Mouse (Mus musculus) fat pad, adult 2 months (tissue): ENCODE measurements around the gene Mfsd6.

Experiments
- DNase-seq: peaks from one replicate; pipeline ENCODE4 v3.0.0-alpha.2; 2011; ENCODE audit warnings: low read depth, low spot score; ENCODE audit errors: extremely low read depth

The Mfsd6 gene

DNA sequence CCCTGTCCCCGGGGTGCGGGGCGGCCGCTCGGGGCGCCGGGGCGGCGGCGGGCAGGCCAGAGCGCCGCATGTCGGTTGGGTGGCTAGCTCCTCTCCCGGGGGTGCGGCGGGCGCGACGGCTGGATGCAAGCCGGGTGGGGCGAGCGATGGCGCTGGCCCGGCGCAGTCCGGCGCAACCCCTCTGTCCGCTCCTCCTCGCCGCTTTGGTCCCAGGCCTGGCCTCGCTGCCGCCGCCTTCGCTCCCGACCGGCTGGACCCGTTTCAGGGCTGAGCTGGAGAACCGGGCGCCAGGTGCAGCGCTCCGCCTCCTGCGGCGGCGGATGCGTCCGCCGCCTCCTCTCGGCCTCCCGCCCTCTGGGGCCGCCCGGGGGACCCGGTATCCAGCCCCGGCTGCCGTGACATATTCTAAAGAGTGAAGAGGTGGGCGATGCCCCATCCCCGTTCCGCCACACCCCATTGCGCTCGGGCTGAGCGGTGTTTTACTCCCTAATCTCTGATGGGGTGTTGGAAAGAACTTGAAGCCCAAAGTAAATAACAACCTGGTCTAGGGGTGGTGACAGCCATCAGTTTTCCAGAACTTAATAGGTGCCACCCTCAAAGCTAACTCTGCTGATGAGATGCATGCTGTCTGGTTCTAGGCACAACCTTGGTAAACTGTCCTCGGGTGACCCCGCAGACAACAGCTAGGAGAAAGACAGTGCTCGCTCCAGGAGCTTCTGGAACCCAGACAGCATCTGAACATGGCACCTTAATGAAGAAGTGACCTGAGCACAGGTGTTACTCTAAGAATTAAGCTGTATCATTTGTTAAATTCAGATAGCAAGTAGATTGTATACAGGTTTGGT lies at the start of gene Mfsd6:
TSS of gene Mfsd6 (minus strand) at position 407 of the 845 bp plus-strand sequence.
- DNase-seq, result no peak

DNA sequence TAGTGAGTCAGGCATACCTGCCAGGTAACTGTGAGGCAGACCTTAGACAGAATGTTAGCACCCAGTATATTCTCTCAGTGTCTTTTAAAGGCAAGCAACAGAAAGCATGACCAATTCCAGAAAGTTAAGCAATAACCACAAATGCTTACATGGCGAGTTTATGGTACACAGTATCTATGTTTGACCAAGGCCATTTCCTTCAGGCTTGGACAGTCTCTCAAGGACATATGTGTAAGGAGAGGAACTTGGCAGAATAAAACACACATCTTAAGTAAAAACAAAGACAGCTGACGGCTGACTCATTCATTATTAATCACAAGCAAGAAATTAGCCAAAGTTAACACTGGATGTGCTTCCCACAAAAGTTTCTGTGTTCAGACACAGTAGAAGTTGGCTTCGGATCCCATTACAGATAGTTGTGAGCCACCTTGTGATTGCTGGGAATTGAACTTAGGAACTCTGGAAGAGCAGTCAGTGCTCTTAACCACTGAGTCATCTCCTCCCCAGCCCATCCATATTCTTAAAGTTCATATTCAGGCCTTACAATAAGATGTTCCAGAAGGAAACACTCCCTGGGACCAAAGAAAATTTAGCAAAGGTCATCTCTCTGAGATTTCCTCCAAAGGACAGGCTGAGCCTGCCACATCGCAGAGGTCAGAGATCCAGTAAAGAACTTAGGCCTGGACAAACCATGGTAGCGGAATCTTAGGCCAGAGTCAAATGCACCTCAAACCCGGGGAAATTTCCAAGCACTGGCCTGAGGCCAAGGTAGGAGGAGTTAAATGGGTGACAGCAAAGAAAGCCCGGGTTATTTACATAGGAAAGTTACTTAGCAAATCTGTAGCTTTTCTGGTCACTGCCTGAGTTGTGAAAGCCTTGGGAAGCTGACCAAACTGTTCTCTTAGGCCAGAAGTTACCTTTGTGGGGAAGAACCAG lies 38.2 kb upstream of the Mfsd6 start:
- no peak for DNase-seq

DNA sequence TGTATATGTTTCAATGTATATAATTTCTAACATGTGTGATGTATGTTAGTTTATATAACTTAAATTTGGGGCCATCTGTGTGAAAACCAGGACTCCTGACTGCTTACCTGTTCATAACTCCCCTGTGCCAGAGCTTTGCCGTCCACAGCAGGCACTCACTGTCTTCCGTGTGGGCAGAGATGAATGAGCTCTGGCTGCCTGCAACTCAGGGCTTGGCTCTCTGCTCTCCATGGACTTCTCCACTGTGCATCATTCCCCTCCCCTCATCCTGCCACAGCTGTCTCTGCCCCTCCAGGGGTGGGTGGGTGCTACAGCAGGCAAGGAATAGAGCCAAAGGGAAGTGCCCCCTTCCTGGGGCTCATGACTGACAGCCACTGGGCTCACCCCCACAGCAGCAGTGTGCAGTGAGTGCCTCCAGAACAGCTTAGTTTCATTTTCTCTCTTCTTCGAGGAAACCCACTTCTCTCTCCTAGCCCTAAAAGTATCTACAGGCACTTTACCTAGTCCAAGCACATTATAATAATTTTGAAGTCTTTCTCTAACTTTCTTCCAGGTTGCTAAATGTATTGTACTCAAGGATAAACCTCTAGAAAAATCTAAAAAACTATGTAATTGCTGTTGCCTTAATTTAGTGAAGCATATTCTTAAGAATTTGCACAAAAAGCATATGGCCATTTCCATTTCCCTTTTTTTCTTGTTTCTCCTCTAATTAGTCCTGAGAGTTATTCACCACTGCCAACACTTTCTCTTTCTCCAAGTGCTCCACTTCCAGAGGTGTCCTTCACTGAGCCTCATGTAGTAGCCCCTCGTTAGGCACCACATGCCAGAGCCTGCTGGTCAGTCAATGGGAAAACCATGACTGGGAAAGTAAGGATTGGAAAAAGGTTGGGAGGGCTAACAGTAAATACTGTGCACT lies 36.9 kb upstream of the Mfsd6 start:
- no peak for DNase-seq

DNA sequence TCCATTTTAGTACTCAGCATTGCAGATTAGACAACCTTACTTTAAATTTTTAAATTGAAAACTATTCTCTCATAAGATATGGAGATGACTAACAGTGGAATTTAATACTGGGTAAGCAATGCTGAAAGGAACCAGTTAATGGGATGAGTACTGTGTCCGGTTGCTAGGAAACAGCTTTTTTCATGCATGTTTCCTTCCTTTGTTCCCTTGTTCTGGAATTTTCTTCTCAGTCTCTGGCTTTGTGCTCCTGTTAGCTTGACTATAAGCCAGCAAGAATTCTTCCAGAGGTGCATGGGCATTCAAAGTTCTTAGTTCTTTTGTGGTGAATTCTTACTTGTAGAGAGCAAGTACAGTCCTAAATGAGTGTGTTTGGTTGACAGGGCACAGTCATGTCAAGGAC lies 30.9 kb upstream of the Mfsd6 start:
- no peak for DNase-seq

DNA sequence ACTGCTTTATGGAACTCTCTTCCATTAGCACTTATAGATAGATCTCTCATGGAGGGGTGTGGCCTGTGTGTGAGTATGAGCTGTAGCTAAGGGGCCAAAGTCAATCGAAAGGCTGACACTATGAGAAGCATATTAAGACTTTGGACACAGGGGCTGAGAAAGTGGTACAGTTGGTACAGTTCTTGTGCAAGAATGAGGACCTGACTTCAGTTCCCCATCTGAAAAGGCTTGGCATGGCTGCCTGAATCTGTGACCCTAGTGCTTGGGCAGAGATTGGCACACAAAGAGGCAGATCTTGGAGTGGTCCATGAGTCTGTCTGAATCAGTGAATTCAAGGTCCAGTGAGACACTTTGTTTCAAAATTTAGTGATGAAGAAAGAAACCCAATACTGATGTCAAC lies 27.1 kb upstream of the Mfsd6 start:
- no peak for DNase-seq

DNA sequence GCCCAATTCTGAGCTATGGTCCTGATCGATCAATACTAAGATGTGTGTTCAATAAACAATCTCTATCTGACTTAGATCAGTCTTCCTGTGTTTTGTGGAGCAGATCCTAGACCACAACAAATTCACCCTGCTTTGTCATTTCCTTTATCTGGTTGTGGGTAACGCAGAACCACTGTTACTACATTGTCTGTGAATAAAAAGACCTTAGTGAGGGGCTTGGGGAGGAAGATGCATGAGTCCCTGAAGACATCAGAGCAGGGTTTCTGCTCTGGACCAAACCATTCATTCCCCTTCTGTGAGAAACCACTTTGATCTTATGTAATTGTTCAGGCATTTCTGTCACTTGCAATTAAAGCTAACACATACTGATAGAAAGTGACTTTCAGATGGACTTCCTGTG lies 26.6 kb upstream of the Mfsd6 start:
- DNase-seq, result no peak

DNA sequence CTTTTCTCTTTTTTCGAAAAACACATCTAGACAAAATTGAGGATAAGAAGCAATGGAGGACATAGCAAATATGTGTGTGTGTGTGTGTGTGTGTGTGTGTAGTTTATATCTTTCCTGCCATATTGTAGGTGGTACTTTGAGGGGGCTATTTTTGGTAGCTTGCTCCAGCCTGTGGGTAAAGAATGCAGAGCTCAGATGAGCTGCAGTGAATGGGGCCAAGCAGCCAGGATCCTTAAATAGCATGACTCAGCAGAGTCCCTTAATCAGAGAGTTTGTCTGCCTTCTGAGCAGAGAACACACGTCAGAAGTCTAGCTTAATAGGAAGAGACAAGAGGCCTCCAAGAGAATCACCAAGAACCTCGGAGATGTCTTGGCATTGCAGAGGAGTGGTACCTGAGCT lies 25.4 kb upstream of the Mfsd6 start:
- no peak for DNase-seq

DNA sequence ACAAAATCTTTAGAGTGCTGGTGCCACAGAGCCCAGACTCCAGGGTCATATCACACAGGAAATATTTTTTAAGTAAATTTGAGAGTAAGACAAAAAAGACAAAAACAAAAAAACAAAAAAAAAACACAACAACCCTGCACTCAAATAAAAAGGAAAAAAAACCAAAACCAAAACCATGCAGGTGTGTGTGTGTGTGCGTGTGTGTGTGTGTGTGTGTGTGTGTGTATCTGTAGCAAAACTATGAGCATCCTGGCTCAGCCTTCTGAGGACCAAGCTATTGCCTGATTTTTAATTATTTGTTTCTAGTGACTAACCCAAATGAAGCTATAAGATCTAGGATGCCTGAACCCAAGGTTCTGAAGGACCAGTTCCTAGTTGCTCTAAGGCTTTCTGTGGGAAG lies 24.4 kb upstream of the Mfsd6 start:
- DNase-seq, result no peak

DNA sequence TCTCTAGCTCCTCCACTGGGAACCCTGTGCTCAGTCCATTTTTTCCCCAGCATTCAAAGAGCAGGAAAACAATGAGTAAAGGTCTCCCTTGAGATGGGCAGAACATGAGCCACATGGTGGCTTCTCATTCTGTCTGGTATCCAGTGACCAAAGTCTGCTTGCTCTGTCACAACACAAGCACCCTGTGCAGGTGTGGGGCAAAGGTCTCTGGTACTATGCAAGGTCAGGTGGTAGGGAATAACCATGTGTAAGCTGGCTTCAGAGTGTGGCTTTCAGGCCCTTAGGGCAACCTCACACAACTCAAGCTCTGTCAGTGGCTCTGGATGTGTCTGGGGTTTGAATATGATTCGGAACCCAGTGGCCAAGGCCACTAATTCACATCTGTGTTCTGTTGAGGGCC lies 22.7 kb upstream of the Mfsd6 start:
- DNase-seq, result no peak

DNA sequence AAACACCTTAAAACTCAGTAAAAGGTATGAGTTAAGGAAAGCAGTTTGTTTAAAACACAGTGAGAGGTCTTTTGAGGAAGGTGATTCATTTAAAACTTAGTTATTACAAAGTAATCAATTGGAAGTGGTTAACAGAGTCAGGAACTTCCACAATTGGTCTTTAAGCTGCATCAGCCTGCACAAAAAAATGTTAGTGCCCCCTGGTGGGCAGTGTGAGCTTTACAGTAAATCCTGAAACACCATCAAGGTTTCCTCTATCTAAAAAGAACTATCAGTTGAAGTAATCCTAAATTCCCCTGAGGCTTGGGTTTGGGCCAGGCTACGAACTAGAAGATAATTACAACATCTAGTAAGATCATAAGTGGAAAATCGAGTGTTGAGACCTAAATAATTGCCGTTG lies 21.0 kb upstream of the Mfsd6 start:
- DNase-seq, result no peak

DNA sequence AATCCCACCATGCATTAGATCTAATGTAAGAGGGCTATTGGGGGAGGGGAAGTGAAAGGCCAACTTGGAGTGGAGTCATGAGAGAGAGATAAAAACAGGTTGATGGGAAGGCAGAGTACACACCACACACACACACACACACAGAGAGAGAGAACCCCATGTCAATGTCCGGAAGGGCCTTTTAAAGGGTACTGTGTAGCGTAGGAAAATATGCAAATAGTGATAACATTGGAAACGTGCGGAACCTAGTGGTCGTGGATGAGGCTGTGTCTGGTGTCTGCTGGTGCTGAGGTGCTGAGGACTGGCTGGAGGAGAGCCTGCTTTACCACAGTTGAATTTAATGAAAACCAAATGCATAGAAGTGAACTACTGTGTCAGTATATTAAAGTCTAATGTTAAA lies 15.3 kb upstream of the Mfsd6 start:
- DNase-seq, result no peak

DNA sequence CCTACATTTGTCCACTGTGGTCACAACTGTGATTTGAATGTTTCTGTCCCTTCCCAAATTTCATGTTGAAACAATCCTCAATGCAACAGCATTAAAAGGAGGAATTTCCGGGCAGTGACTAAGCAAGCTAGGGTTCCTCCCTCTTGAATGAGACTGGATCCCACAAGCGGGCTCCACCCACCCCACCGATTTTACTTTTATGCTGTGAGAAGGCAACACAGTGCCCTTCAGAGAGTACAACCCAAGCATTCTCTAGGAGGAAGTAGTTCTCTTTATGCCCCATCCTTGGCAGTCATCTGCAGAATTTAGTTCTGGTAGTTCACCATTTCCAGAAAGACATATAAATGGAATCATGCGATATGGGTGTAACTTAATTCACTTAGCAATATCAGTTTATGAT lies 6.9 kb upstream of the Mfsd6 start:
- no peak for DNase-seq

DNA sequence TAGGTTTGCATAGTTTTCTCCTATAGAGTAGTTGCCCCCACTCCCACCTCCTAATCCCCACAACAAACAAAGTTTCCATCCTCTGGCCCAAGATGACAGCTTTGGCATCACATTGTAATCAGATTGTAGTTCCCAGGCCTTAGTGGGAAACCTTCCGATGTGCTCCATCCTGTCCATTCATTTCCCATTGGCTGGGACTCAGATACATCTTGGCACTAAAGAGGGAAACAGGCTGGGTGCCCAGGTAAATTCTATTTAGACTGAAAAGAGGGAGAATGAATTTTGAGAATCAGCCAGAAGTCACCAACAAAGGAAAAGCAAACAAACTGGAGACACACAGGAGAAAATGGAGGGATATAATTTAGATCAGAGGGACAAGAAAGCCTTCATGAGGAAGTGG lies 3.0 kb upstream of the Mfsd6 start:
- DNase-seq, result no peak

DNA sequence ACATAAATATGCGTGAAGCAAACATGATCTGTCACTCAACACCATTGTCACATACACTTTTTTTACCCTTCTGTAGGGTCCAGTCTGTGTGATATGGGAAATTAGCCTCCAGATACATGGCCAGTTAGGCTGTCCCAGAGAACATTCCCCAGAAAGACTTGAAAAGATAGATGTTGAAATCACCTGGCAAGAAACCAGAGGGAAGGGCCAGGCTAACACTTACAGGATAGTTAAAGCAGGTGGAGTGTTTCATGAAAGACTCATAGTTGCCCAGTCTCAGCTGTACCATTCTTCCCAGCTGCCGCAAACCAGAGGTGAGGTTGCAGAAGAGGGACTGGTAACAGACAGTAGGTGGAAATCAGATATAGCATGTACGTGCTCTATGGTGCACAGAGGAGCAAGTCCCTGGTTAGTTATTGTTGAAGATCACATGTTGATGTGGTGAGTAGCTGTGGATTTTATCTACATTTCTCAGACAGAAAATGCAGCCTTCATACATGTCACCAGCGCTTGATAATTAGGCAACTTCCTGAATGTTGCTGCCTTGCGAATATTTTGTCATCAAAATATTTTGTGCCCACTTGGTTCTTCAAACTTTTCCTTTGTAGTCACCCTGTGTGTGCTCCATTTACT lies 1.7 kb upstream of the Mfsd6 start:
- peak; percentile 14 for DNase-seq

DNA sequence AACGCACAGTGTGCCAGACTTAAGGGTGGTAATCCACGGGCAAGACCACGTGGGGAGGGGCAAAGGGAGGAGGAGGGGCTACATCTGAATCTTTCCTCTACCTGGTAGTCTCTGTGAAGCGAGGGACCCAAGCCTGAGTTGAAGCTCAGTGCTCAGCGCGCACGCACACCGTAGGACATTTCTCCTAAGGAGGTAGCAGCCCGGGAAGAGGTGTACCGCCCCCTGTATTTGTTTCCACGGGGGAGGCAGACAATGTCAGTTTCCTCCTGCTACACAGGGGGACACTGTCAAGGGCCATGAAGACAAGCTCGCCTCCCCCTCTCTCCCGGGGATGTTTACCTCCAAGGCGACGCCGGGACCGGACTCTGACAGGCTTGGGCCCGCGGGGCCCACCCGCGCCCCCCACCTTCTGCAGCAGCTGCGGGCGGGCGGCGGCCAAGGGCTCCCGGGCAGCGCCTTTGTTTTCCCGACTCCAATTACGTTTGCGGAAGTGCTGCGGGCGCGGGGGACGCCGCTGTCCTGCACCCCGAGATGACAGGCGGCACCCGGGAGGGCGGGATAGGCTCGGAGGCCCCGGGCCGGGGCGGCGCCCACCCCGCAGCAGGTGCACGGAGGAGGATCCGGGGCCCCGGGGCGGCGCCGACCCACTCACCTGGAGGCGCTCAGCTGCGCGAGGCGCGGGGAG lies 749 bp downstream of the Mfsd6 start:
- no peak for DNase-seq

DNA sequence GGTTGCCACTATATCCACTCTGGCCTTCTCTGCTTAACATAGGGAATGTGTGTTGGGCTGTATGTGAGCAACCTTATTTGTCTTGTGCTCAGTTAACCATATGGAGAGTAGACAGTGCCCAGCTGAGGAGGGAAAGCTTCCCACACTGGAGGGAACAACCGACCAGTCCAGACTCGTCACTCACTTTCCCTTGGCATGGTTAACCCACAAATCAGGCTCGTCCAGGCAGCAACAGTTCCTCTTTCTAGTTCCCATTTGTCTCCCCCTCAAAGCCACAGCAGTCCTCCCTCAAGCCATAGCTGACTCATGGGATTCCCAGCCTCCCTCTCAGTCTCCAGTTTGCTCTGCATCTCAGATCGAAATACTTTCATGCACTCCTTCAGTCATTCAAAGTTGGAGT lies 4.7 kb downstream of the Mfsd6 start:
- DNase-seq, result peak; percentile 40

DNA sequence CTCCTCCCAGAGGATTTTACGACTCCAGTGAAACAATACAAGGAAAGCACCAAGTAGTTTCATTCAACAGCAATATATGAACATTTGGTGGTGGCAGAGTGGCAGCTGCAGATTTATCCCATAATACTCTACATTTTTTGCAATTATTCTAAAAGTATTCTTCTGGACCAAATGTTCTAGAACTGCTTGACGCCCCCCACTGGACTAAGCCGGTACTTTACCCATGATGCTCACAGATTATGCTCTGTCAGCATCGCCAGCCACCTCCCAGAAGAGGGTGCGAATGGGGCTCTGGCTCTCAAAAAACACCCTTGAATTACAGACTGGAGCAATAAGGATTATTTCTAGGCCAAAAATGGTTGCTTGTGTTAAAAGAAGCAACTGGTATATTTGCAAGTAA lies 8.2 kb downstream of the Mfsd6 start:
- DNase-seq, result no peak

DNA sequence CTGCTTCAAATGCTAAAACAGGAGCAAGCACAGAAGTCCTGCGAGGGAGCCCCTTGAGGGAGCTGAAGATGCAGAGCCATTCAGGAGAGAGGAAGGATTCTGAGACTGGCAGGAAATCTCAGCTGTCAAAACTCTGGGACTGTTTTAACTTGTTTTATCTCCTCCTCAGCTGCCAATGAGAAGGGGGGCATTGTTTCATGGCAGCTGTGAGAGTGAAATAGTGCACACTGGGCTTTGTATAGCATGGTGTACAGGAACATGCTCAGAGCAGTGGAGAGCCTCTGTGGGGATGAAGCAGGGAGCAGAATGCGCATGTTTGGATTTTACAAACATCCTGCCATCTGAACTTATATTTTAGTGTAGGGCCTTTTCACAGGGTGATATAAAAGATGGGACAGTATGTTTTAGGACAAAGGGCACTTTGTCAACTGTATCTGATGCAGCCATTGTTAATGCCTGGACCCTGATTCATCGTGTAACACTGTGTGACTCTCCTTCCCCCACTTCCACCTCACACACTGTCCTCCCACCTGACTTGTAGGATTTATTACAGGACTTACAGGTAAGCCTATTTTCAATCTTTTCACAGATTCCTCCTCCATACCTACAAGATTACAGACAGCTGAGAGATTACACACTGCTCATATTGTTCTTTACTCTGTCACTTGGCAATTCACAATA lies 9.1 kb downstream of the Mfsd6 start:
- DNase-seq, result no peak

DNA sequence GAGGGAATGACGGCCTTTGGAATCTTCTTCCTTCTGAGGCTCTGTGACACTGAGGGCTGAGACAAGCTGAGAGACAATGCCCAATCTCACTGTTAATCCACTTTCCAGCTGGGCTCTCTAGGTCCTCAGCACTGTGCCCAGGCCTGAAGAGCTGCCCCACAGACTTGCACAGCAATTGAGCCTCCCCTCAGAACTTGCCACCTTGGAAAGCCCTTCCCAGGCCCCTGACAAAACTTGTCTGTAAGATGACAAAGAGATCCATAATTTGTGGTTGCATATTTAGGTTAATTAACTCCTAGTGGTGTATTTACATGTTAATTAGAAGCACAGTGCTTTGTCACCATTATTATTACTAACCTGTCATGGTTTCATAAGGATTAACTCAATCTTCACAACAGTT lies 12.8 kb downstream of the Mfsd6 start:
- DNase-seq, result no peak
